Mouse (Mus musculus): ENCODE data around the gene Rusc2. TPM values are rescaled to one million over a fixed set of nuclear protein-coding genes. Genes with fewer than 3 reads are reported as not detected.

The Rusc2 gene
- polyA plus RNA-seq, 1 experiment = 14.7 TPM

DNA sequence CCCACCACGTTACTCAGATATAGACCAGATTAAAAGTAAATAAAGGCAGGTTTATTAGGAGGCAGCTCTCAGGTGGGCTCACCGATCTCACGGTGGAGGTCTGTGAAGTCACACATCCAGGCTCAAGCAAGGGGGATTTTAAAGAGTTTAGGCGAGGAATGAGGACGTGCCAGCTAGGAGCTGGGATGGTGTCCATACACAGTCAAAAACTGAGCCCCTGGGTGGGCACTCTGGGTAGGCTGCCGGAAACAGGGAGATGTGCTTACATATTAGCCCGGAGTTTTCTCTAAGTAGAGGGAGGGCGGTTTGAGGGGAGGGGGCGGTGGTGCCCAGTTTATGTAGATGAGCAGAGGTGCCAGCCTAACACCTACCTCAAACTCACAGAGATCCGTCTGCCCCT lies 828 bp upstream of the Rusc2 start:
- Histone ChIP-seq H3K4me3 (replicated peaks; ENCODE audit: control insufficient read depth, low read depth, low read length) (no peak overlapping the region), H3K4me1 (ENCODE audit: control insufficient read depth, insufficient read depth, low read length) (no peaks in the 10 kb centered on the region), H3K27ac (ENCODE audit: control insufficient read depth, insufficient read depth, low read depth, low read length, poor library complexity) (no peak overlapping the region)
- WGBS = 55% methylated on average over 10 of the region's 10 CpGs
- TF ChIP-seq CTCF (IDR thresholded peaks at IDR 0.05; ENCODE audit: control insufficient read depth, insufficient read depth, low read length) (no peak), POLR2A (IDR thresholded peaks at IDR 0.05; ENCODE audit: borderline replicate concordance, control insufficient read depth, low read depth, low read length) (no peak)

DNA sequence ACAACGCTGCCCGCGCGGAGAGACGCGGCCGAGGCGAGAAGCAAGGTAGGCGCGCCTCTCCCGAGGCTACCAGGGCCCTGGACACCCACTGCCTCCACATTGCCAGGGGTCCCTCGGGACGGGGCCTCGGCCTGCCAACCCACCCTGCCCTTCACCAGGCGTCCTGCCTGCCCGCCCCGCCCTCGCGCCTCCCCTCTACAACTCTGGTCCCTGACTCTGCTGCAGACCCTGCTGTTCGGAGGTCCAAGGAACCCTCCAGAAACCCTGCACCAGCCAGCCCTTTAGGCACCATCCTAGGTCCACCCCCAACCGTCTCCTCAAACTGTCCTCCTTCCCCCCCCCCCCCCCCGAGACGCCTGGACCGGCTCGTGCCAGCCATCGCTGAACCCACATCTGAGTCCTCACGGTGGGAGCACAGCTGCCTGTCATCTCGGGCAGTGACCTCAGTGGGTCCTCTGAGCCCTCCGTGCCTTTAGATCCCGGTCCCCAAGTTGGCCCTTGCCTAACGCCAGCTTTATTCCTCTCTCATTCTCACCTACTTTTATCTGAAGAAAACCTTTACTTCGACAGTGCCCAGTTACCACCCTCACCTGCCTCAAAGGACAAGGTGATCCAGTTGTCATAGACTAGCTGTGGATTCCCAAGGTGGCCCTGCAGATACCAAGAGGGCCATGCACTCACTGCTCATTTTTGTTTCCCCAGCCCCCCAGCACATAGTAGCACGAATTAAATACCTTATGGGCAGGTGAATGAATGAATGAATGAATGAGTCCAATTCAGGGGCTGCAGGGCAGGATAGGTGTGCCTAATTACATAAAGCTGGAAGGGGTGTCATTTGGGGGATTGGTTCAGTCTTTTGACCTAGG lies 609 bp downstream of the Rusc2 start:
- TF ChIP-seq CTCF (IDR thresholded peaks at IDR 0.05; ENCODE audit: control insufficient read depth, insufficient read depth, low read length) (no peak), POLR2A (IDR thresholded peaks at IDR 0.05; ENCODE audit: borderline replicate concordance, control insufficient read depth, low read depth, low read length) (no peak)
- peak overlapping the region; percentile 10 for H3K4me3 ChIP-seq (replicated peaks; ENCODE audit: control insufficient read depth, low read depth, low read length)
- 7% methylated on average over 32 of the region's 33 CpGs for WGBS
- H3K4me1 ChIP-seq (ENCODE audit: control insufficient read depth, insufficient read depth, low read length) = no peaks in the 10 kb centered on the region
- H3K27ac ChIP-seq (ENCODE audit: control insufficient read depth, insufficient read depth, low read depth, low read length, poor library complexity) = no peak overlapping the region; the same call in 1 of the 2 replicates

DNA sequence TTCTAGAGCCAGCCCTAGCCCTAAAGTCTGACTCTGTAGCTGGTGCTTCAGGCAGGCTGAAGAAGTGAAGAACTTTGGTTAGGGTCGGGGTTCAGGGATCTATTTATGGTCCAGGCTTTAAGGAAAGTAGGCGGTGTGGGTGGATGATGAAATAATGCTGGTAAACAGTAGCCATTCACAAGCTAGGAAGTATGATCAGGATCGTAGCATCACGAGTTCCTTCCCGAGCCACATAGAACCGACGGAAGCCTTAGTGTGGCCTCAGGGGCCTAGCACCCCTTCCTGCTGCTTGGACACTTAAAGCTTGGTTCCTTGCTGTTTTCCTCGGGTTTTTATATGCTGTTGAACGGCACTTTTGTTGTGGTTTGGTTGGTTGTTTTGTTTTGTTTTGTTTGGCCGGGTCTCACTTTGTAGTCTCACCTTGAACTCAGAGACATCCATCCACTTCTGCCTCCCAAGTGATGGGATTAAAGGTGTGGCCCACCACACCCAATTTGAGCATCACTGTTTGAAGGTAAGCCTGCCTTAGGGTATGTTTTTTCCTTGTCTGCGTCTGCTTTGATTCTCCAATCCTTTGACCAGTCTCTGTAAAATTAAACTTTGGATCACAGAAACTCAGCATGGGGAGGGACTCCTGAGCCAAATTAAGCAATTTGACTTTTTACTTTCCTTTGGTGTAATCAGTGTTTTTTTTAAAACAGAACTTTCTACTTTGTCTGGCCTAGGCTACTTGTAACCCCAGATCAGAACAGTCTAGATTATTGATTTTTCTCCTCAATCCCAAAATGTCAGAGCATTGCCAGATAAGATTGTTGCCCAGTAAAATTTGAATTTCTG lies 1.7 kb downstream of the Rusc2 start:
- no peak overlapping the region for H3K27ac ChIP-seq (ENCODE audit: control insufficient read depth, insufficient read depth, low read depth, low read length, poor library complexity)
- no peaks in the 10 kb centered on the region for H3K4me1 ChIP-seq (ENCODE audit: control insufficient read depth, insufficient read depth, low read length)
- no peak overlapping the region for H3K4me3 ChIP-seq (replicated peaks; ENCODE audit: control insufficient read depth, low read depth, low read length)
- TF ChIP-seq POLR2A (IDR thresholded peaks at IDR 0.05; ENCODE audit: borderline replicate concordance, control insufficient read depth, low read depth, low read length) (no peak), CTCF (IDR thresholded peaks at IDR 0.05; ENCODE audit: control insufficient read depth, insufficient read depth, low read length) (no peak)
- WGBS = 45% methylated on average over 11 of the region's 11 CpGs

DNA sequence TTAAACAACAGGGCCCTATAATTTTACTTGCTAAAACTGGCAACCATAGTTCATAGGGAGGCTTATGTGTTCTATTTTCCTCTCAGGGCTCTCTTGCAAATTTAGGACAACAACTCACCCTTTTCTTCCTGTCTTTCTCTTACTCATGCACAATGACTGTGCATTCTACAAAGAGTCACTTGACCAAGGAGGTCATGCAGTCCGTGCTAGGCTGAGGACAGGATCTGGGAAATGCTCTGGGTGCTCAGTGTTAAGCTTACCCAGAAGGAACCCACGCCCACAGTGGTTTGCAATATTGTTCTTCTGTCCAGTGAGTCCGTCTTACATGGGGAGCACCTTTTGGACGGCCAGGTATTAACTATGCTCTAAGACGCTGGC lies 2.3 kb downstream of the Rusc2 start:
- Histone ChIP-seq H3K27ac (ENCODE audit: control insufficient read depth, insufficient read depth, low read depth, low read length, poor library complexity) (no peak overlapping the region), H3K4me1 (ENCODE audit: control insufficient read depth, insufficient read depth, low read length) (no peaks in the 10 kb centered on the region), H3K4me3 (replicated peaks; ENCODE audit: control insufficient read depth, low read depth, low read length) (no peak overlapping the region)
- TF ChIP-seq POLR2A (IDR thresholded peaks at IDR 0.05; ENCODE audit: borderline replicate concordance, control insufficient read depth, low read depth, low read length) = no peak
- no peak for TF ChIP-seq CTCF (IDR thresholded peaks at IDR 0.05; ENCODE audit: control insufficient read depth, insufficient read depth, low read length)
- 60% methylated on average over 5 of the region's 5 CpGs for WGBS

DNA sequence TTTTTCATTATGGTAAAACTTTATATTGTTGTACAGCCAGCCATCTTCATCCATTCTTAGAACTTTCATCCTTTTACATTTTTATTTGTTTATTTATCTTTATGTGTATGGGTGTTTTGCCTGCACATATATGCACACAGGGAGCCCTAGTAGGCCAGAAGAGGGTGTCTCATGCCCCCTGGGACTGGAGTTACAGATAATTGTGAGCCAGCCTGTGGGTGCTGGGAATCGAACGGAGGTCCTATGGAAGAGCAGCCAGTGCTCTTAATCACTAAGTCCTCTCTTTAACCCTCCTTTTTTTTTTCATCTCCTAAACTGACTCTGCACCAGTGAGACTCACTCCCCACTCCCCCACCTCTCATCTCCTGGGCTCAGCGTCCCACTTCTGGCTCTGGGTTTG lies 2.8 kb downstream of the Rusc2 start:
- 85% methylated on average over 3 of the region's 3 CpGs for whole genome bisulfite sequencing
- Histone ChIP-seq H3K27ac (ENCODE audit: control insufficient read depth, insufficient read depth, low read depth, low read length, poor library complexity) (no peak overlapping the region), H3K4me1 (ENCODE audit: control insufficient read depth, insufficient read depth, low read length) (no peaks in the 10 kb centered on the region), H3K4me3 (replicated peaks; ENCODE audit: control insufficient read depth, low read depth, low read length) (no peak overlapping the region)
- no peak for TF ChIP-seq CTCF (IDR thresholded peaks at IDR 0.05; ENCODE audit: control insufficient read depth, insufficient read depth, low read length)

DNA sequence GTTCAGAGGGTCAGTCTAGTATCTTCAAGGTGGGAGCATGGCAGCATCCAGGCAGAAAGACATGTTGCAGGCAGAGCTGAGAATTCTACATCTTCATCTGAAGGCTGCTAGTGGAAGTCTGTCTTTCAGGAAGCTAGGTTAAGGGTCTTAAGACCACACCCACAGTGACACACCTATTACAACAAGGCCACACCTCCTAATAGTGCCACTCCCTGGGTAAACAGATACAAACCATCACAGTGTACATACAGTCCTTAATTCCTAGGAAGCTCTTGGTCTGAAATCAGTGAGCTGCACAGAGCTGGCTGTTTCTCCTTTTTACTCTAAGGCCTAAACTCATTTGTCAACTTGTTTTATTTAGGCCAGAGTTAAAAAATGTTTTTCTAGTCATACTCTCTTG lies 5.2 kb downstream of the Rusc2 start:
- no peak for TF ChIP-seq POLR2A (IDR thresholded peaks at IDR 0.05; ENCODE audit: borderline replicate concordance, control insufficient read depth, low read depth, low read length)
- no peak for TF ChIP-seq CTCF (IDR thresholded peaks at IDR 0.05; ENCODE audit: control insufficient read depth, insufficient read depth, low read length)
- H3K4me1 ChIP-seq (ENCODE audit: control insufficient read depth, insufficient read depth, low read length) = no peaks in the 10 kb centered on the region
- no peak overlapping the region for H3K27ac ChIP-seq (ENCODE audit: control insufficient read depth, insufficient read depth, low read depth, low read length, poor library complexity)
- H3K4me3 ChIP-seq (replicated peaks; ENCODE audit: control insufficient read depth, low read depth, low read length) = no peak overlapping the region

DNA sequence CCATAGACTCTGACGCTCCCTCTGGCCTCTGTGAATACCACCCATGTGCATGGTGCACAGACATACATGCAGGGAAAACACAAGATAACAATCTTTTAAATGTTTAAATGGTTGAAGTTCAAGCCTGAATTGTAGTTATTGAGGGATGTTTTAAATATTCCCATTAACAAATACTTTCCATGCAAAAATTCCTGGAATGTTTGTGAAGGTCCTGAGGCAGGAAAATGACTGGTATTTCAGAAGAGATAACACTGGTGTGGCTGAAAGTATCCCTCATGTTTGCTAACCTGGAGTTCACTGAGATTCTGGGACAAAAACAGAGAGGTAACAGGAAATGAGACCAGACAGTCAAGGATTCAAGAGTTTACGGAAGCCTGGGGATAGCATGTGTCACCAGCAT lies 7.6 kb downstream of the Rusc2 start:
- Histone ChIP-seq H3K27ac (ENCODE audit: control insufficient read depth, insufficient read depth, low read depth, low read length, poor library complexity) (no peak overlapping the region), H3K4me3 (replicated peaks; ENCODE audit: control insufficient read depth, low read depth, low read length) (no peak overlapping the region), H3K4me1 (ENCODE audit: control insufficient read depth, insufficient read depth, low read length) (no peaks in the 10 kb centered on the region)
- WGBS = 85% methylated on average over 2 of the region's 2 CpGs
- TF ChIP-seq POLR2A (IDR thresholded peaks at IDR 0.05; ENCODE audit: borderline replicate concordance, control insufficient read depth, low read depth, low read length) (no peak), CTCF (IDR thresholded peaks at IDR 0.05; ENCODE audit: control insufficient read depth, insufficient read depth, low read length) (no peak)

DNA sequence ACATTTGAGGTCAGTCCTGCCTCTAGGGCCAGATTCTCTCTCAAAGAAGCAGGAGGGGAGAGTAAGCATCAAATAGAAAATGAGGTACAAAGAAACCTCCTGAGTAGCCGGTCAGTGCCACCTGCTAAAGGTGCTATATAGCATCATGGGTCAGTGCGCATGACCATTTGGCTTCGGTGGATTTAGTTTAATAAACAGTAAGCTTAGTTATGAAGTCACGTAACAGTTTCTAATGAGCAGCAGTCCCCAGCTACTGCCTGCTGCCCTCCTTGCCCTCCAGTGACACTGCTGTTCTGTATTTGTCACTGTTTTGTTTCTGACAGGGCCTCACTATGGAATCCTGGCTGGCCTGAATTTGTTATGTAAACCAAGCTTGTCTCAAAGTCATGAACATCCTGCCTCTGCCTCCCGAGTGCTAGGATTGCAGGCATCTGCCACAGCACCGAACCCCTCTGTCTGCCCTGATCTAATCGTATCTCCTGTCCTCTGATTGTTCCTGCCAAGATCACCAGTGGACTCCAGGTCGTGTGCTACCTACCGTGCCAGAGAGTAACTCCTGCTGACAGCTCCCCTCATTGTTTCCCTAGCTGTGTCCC lies 8.2 kb downstream of the Rusc2 start:
- 81% methylated on average over 9 of the region's 9 CpGs for WGBS
- Histone ChIP-seq H3K4me1 (ENCODE audit: control insufficient read depth, insufficient read depth, low read length) (no peaks in the 10 kb centered on the region), H3K27ac (ENCODE audit: control insufficient read depth, insufficient read depth, low read depth, low read length, poor library complexity) (no peak overlapping the region), H3K4me3 (replicated peaks; ENCODE audit: control insufficient read depth, low read depth, low read length) (no peak overlapping the region)
- TF ChIP-seq CTCF (IDR thresholded peaks at IDR 0.05; ENCODE audit: control insufficient read depth, insufficient read depth, low read length) = no peak
- no peak for TF ChIP-seq POLR2A (IDR thresholded peaks at IDR 0.05; ENCODE audit: borderline replicate concordance, control insufficient read depth, low read depth, low read length)
